Mouse (Mus musculus): Measurements from ENCODE around the gene Ttc28.

The Ttc28 gene

DNA sequence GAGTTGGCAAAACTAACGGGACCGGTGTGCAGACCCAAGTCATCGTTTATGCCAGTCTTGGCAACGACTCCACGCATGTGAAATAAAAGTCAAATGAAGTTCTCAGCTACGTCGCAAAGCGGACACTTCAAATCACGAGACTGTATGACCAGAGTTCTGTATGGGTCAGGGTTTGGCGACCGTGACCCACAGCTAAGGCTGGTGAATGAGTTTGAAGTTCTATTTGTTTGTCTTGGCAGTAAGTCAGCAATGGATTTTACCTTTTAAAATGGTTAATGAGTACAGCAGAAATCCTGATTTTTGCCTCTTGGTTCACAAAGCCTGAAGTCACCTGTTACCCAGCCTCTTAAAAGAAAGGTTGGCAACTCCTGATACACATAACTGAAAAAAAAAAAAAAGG is 408.9 kb downstream of the Ttc28 start:
- no peak for TF ChIP-seq GATA4 (IDR thresholded peaks at IDR 0.05; ENCODE audit: insufficient replicate concordance, low read length)

DNA sequence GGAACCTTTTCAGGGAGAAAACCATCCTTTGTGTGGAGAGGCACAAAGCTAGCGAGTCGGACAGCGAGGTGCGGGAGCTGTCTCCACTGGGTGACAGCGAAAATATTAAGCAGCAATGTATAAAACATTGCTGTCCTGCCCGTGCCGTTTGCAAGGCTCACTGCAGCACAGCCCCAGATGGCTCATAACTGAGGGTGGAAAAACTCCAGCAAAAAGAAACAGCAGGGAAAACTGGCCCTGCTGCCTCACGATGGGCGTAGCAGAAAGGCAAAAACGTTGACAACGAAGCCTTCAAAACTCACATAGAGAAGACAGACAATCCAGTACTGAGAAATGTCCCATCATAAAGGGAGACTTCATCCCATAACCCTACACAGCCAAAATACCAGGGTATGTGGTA is 410.5 kb downstream of the Ttc28 start:
- TF ChIP-seq GATA4 (IDR thresholded peaks at IDR 0.05; ENCODE audit: insufficient replicate concordance, low read length): no peak

GRCm38 (mm10) chr5:111291639-111292038 is 412.0 kb downstream of the Ttc28 start:
- TF ChIP-seq GATA4 (IDR thresholded peaks at IDR 0.05; ENCODE audit: insufficient replicate concordance, low read length): no peak

GRCm38 (mm10) chr5:111297801-111298200 is 418.2 kb downstream of the Ttc28 start:
- TF ChIP-seq GATA4 (IDR thresholded peaks at IDR 0.05; ENCODE audit: insufficient replicate concordance, low read length): no peak

GRCm38 (mm10) chr5:111298706-111299105 is 419.1 kb downstream of the Ttc28 start:
- TF ChIP-seq GATA4 (IDR thresholded peaks at IDR 0.05; ENCODE audit: insufficient replicate concordance, low read length): no peak

GRCm38 (mm10) chr5:111300776-111301175 is 421.2 kb downstream of the Ttc28 start:
- TF ChIP-seq GATA4 (IDR thresholded peaks at IDR 0.05; ENCODE audit: insufficient replicate concordance, low read length): no peak

GRCm38 (mm10) chr5:111301736-111302135 is 422.1 kb downstream of the Ttc28 start:
- no peak for TF ChIP-seq GATA4 (IDR thresholded peaks at IDR 0.05; ENCODE audit: insufficient replicate concordance, low read length)

- TF ChIP-seq GATA4 (IDR thresholded peaks at IDR 0.05; ENCODE audit: insufficient replicate concordance, low read length): no peak
Measured at GRCm38 (mm10) chr5:111304730-111305129, 425.1 kb downstream of the Ttc28 start.

- TF ChIP-seq GATA4 (IDR thresholded peaks at IDR 0.05; ENCODE audit: insufficient replicate concordance, low read length): no peak
Measured at GRCm38 (mm10) chr5:111310185-111310584, 430.6 kb downstream of the Ttc28 start.

GRCm38 (mm10) chr5:111313833-111314232 is 434.2 kb downstream of the Ttc28 start:
- TF ChIP-seq GATA4 (IDR thresholded peaks at IDR 0.05; ENCODE audit: insufficient replicate concordance, low read length): no peak

GRCm38 (mm10) chr5:111315061-111315460 is 435.5 kb downstream of the Ttc28 start:
- no peak for TF ChIP-seq GATA4 (IDR thresholded peaks at IDR 0.05; ENCODE audit: insufficient replicate concordance, low read length)

DNA sequence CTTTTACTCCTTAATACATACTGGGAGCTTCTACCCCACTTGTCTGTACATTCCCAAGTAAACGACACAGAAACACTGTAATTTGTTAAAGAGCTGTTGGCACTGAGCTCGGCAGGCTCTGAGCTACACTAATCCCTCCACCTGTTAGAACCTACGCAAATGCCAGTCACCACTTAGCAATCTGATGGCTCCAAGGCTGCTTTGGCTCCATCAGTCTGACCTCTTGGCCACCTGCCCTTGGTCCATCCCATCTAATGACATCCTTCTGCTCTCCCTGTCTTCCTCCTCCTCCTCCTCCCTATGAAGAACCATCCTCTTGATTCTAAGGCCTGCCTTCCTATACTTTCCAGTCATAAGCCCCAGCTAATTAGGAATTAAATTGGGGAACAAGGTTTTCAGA is 437.9 kb downstream of the Ttc28 start:
- TF ChIP-seq GATA4 (IDR thresholded peaks at IDR 0.05; ENCODE audit: insufficient replicate concordance, low read length): no peak

DNA sequence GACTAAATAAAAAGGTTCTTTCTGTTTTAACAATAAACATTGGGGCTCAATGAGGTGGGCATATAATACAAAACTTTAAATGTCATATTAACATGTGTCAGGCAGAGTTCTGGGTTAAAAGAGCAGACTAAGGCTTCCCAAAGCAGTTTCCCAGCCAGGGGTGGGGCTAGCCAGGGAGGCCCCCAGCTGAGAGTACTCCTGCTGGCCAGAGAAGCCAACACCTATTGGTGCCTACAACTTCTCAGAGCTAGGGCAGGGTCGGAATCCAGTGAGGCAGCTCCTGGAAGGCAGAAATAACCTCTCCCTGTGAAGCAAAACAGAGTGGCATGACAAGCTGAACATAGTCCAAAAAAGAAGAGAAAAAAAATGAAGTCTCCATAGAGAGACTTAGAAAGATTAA is 439.3 kb downstream of the Ttc28 start:
- TF ChIP-seq GATA4 (IDR thresholded peaks at IDR 0.05; ENCODE audit: insufficient replicate concordance, low read length): no peak

GRCm38 (mm10) chr5:111325813-111326212 is 446.2 kb downstream of the Ttc28 start:
- no peak for TF ChIP-seq GATA4 (IDR thresholded peaks at IDR 0.05; ENCODE audit: insufficient replicate concordance, low read length)

GRCm38 (mm10) chr5:111327420-111327819 is 447.8 kb downstream of the Ttc28 start:
- no peak for TF ChIP-seq GATA4 (IDR thresholded peaks at IDR 0.05; ENCODE audit: insufficient replicate concordance, low read length)

DNA sequence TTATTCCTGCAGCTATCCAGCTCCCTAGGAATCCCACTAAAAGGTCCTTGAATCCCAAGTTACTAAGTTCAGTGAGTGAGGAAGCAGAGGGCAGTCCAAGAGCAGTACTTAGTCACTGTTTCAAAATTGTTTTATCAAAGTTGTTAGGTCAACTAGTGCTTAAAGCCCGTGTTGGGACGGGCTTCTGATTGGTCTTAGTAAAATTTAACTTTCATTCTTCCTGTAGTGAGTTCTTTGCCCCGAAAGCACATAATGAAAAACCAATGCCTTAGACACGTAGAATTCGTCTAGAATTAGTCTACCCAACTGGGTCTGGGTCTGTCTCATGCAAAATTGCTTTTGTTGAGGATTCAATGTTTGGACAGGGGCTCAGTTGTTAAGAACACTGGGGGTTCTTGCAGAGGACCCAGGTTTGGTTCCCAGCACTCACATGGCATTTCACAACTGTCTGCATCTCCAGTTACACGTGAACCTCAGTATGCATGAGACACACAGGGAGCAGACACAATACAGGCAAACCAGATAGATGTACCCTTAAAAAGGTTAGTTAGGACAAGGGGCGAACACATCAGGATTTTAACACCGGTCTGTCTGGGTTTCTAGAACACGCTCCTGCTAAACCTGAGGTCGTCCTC is 450.3 kb downstream of the Ttc28 start:
- TF ChIP-seq GATA4 (IDR thresholded peaks at IDR 0.05; ENCODE audit: insufficient replicate concordance, low read length): no peak

GRCm38 (mm10) chr5:111330417-111331098 is 451.0 kb downstream of the Ttc28 start, which contains the start of gene Pitpnb:
TSS of gene Pitpnb (plus strand) at chr5:111330763.
- no peak; the same call in 1 of the 2 replicates for TF ChIP-seq GATA4 (IDR thresholded peaks at IDR 0.05; ENCODE audit: insufficient replicate concordance, low read length)
